Mouse (Mus musculus) embryonic facial prominence, embryonic 13.5 days (tissue): Measurements from ENCODE around the gene Tram1l1. TPM values are rescaled to one million over a fixed set of nuclear protein-coding genes. Genes with fewer than 3 reads are reported as not detected.

Experiments
- polyA plus RNA-seq: library from polyadenylated mRNA; unstranded; fragments of >200 nt; fragmentation: Nextera tagmentation; extraction: Ambion mirVana; gene quantifications from 2 replicates; pipeline ENCODE4 v1.2.1, GENCODE M21; 2015

Tram1l1 gene
- polyA plus RNA-seq, 1 experiment from 2014 or later, result 15.0 TPM

Other genes with a start within 250 kb of the Tram1l1 start
- not detected in 2 replicates for gene 1700006A11Rik, start 105.2 kb downstream of the Tram1l1 start, polyA plus RNA-seq